Mouse (Mus musculus) CH12.LX (cell line): ENCODE measurements around the gene Cmtr2. TPM values are rescaled to one million over a fixed set of nuclear protein-coding genes. Genes with fewer than 3 reads are reported as not detected.

ENCODE experiments used
- DNase-seq: peaks from one replicate; pipeline ENCODE4 v3.0.0-alpha.2; 2013; ENCODE audit errors: extremely low read depth
- H3K27ac ChIP-seq: 2 replicates; pipeline ENCODE4 v1.5.1; 2012; ENCODE audit warnings: low read depth, mild to moderate bottlenecking, control low read depth, moderate library complexity; ENCODE audit not compliant: insufficient read depth
- H3K27me3 ChIP-seq: replicated peaks from 2 replicates; pipeline ENCODE3; 2012; ENCODE audit warnings: inconsistent platforms
- H3K36me3 ChIP-seq, 2 experiments: replicated peaks in 1 of 2; 2 replicates each; pipeline versions ENCODE3 to v1.6.1; 2012; ENCODE audit warnings: inconsistent platforms in 1 of 2, low read length in 1 of 2, mild to moderate bottlenecking in 1 of 2, mixed read lengths in 1 of 2, moderate library complexity in 1 of 2; ENCODE audit not compliant: control insufficient read depth in 1 of 2, insufficient read depth in 1 of 2
- H3K4me1 ChIP-seq, 2 experiments: 2 replicates each; pipeline ENCODE4 v1.6.1; 2012; ENCODE audit warnings: inconsistent platforms in 1 of 2, moderate library complexity in 1 of 2; ENCODE audit not compliant: insufficient read depth in 2 of 2, control insufficient read depth in 1 of 2
- H3K4me2 ChIP-seq: 2 replicates; pipeline ENCODE4 v1.6.1; 2012; ENCODE audit warnings: low read depth, mild to moderate bottlenecking, control low read depth; ENCODE audit not compliant: poor library complexity, insufficient read depth, severe bottlenecking
- H3K4me3 ChIP-seq, 3 experiments: fragments of 150-350 bp in 1 of 3; sonication (generic) in 1 of 3; replicated peaks in 1 of 3; 2 replicates each; pipeline versions ENCODE3 to v1.5.1; 2011 to 2012; ENCODE audit warnings: low read depth in 2 of 3, low read length in 2 of 3, mild to moderate bottlenecking in 2 of 3, moderate library complexity in 2 of 3, control low read depth in 1 of 3, improper control_type of control experiment in 1 of 3, inconsistent platforms in 1 of 3, mixed read lengths in 1 of 3; ENCODE audit not compliant: poor library complexity in 1 of 3
- H3K79me2 ChIP-seq: replicated peaks from 2 replicates; pipeline ENCODE4 v1.6.1; 2012; ENCODE audit warnings: mild to moderate bottlenecking, moderate library complexity; ENCODE audit not compliant: control insufficient read depth, poor library complexity, insufficient read depth, severe bottlenecking; ENCODE audit errors: extremely low read depth
- H3K9ac ChIP-seq: 2 replicates; pipeline ENCODE4 v1.6.1; 2012; ENCODE audit warnings: low read depth, mild to moderate bottlenecking, control low read depth, moderate library complexity; ENCODE audit not compliant: insufficient read depth
- H3K9me3 ChIP-seq: replicated peaks from 2 replicates; pipeline ENCODE3; 2012; ENCODE audit warnings: low read length, inconsistent platforms, mixed read lengths
- BHLHE40 ChIP-seq: IDR thresholded peaks from 2 replicates; pipeline ENCODE4 v1.6.1; 2011; ENCODE audit warnings: mild to moderate bottlenecking, low read depth, low read length, improper control_type of control experiment
- CHD1 ChIP-seq: IDR thresholded peaks from 2 replicates; pipeline ENCODE4 v1.6.1; 2012; ENCODE audit warnings: low read depth, low read length, improper control_type of control experiment, inconsistent platforms
- CHD2 ChIP-seq: IDR thresholded peaks from 2 replicates; pipeline ENCODE4 v1.6.1; 2011; ENCODE audit warnings: low read length, improper control_type of control experiment
- CTCF ChIP-seq, 2 experiments: IDR thresholded peaks in 1 of 2; conservative IDR thresholded peaks in 1 of 2; 2 replicates each; pipeline ENCODE4 v1.5.1; 2011 to 2012; ENCODE audit warnings: low read depth in 2 of 2, low read length in 2 of 2, improper control_type of control experiment in 1 of 2, inconsistent platforms in 1 of 2, mild to moderate bottlenecking in 1 of 2, moderate library complexity in 1 of 2
- EP300 ChIP-seq: IDR thresholded peaks from 2 replicates; pipeline ENCODE4 v1.6.1; 2011; ENCODE audit warnings: low read length, improper control_type of control experiment
- ETS1 ChIP-seq: conservative IDR thresholded peaks from 2 replicates; pipeline ENCODE4 v1.6.1; 2012; ENCODE audit warnings: low read depth, mild to moderate bottlenecking, inconsistent platforms, low read length, improper control_type of control experiment, moderate library complexity
- HCFC1 ChIP-seq: IDR thresholded peaks from 2 replicates; pipeline ENCODE4 v1.6.1; 2012; ENCODE audit warnings: low read depth, mild to moderate bottlenecking, inconsistent platforms, low read length, improper control_type of control experiment
- IRF4 ChIP-seq: IDR thresholded peaks from 2 replicates; pipeline ENCODE4 v1.6.1; 2014; ENCODE audit warnings: low read depth, mild to moderate bottlenecking, inconsistent platforms, low read length, improper control_type of control experiment
- KAT2A ChIP-seq: IDR thresholded peaks from 2 replicates; pipeline ENCODE4 v1.6.1; 2012; ENCODE audit warnings: low read length, improper control_type of control experiment, inconsistent platforms; ENCODE audit not compliant: insufficient replicate concordance
- MAZ ChIP-seq: IDR thresholded peaks from 2 replicates; pipeline ENCODE4 v1.6.1; 2012; ENCODE audit warnings: low read depth, mild to moderate bottlenecking, inconsistent platforms, low read length, improper control_type of control experiment, moderate library complexity
- MXI1 ChIP-seq: IDR thresholded peaks from 2 replicates; pipeline ENCODE4 v1.6.1; 2011; ENCODE audit warnings: mild to moderate bottlenecking, low read depth, low read length, improper control_type of control experiment
- MYC ChIP-seq: IDR thresholded peaks from 2 replicates; pipeline ENCODE4 v1.6.1; 2011; ENCODE audit warnings: low read depth, mild to moderate bottlenecking, improper control_type of control experiment, low read length
- NELFE ChIP-seq: IDR thresholded peaks from 2 replicates; pipeline ENCODE4 v1.6.1; 2011; ENCODE audit warnings: low read depth, low read length, improper control_type of control experiment
- NRF1 ChIP-seq: IDR thresholded peaks from 2 replicates; pipeline ENCODE4 v1.6.1; 2014; ENCODE audit warnings: low read depth, mild to moderate bottlenecking, inconsistent platforms, low read length, improper control_type of control experiment, moderate library complexity
- PAX5 ChIP-seq: IDR thresholded peaks from 2 replicates; pipeline ENCODE4 v1.6.1; 2012; ENCODE audit warnings: low read length, inconsistent platforms, mixed read lengths
- RAD21 ChIP-seq: IDR thresholded peaks from 2 replicates; pipeline ENCODE4 v1.6.1; 2011; ENCODE audit warnings: low read depth, mild to moderate bottlenecking, low read length, improper control_type of control experiment, moderate library complexity
- RCOR1 ChIP-seq: conservative IDR thresholded peaks from 2 replicates; pipeline ENCODE4 v1.6.1; 2012; ENCODE audit warnings: low read depth, mild to moderate bottlenecking, inconsistent platforms, low read length, improper control_type of control experiment
- SIN3A ChIP-seq: IDR thresholded peaks from 2 replicates; pipeline ENCODE4 v1.6.1; 2012; ENCODE audit warnings: low read length, improper control_type of control experiment, inconsistent platforms
- SMC3 ChIP-seq: IDR thresholded peaks from 2 replicates; pipeline ENCODE4 v1.6.1; 2011; ENCODE audit warnings: low read depth, low read length, improper control_type of control experiment
- TBP ChIP-seq: conservative IDR thresholded peaks from 2 replicates; pipeline ENCODE4 v1.6.1; 2011; ENCODE audit warnings: low read depth, low read length, improper control_type of control experiment
- TCF12 ChIP-seq: IDR thresholded peaks from 2 replicates; pipeline ENCODE4 v1.6.1; 2014; ENCODE audit warnings: low read depth, mild to moderate bottlenecking, inconsistent platforms, low read length, improper control_type of control experiment
- UBTF ChIP-seq: IDR thresholded peaks from 2 replicates; pipeline ENCODE4 v1.6.1; 2012; ENCODE audit warnings: low read depth, mild to moderate bottlenecking, inconsistent platforms, low read length, improper control_type of control experiment, moderate library complexity
- ZKSCAN1 ChIP-seq: IDR thresholded peaks from 2 replicates; pipeline ENCODE4 v1.6.1; 2012; ENCODE audit warnings: low read depth, inconsistent platforms, low read length, improper control_type of control experiment, borderline replicate concordance
- ZNF384 ChIP-seq: IDR thresholded peaks from 2 replicates; pipeline ENCODE4 v1.6.1; 2012; ENCODE audit warnings: low read depth, low read length, improper control_type of control experiment, inconsistent platforms
- dilution Hi-C: fragments of 300-500 bp; cut with MboI; formaldehyde crosslinking; loops from 2 replicates; pipeline ENCODE4 v1.14.3; 2020; ENCODE audit warnings: low sequenced_read_pairs; ENCODE audit not compliant: extremely low pct_unique_long_range_greater_than_20kb, extremely low pct_ligation_motif_present
- in situ Hi-C: fragments of 300-500 bp; cut with MboI; formaldehyde crosslinking; loops from 3 replicates; pipeline ENCODE4 v1.14.3; 2019; ENCODE audit warnings: low sequenced_read_pairs, low pct_ligation_motif_present, low pct_unique_long_range_greater_than_20kb, mixed read lengths
- polyA plus RNA-seq: library from polyadenylated mRNA; unstranded; fragments of >175 nt; gene quantifications from 2 replicates; pipeline ENCODE4 v1.2.1, GENCODE M21; 2012; ENCODE audit warnings: low read depth; ENCODE audit not compliant: insufficient read length
- total RNA-seq, 2 experiments: library from RNA; depleted of rRNA; stranded (reverse); fragments of 300-350 nt in 1 of 2; fragments of >200 nt in 1 of 2; gene quantifications; 2 replicates each; pipeline ENCODE4 v1.2.3; 2012 to 2014

Cmtr2 gene
- total and polyA plus RNA-seq, 3 experiments: 8.7 to 24.2 (median 12.8) TPM

DNA sequence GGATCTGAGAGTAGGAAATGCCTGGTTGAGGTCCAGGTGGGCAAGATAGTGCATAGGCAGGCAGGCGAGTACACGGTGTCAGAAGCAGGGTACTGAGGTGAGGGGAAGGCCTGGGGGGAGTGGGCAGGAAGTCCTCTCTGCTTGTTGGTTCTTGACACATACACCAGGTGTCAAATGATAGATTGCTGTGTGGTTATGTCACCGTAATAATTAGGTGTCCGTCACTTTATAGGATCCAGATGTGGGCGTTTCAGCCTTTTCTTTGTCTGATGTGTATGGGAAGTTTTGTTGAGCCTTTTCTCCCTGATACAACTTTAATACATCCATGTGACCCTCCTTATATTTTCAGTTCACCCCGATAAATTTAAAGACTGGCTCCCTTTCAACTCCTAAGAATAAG, 31.8 kb downstream of the Cmtr2 start:
- H3K9ac ChIP-seq: no peak overlapping the region
- no peak overlapping the region for H3K4me3 ChIP-seq
- no peak overlapping the region for H3K27ac ChIP-seq
- H3K79me2 ChIP-seq: no peaks in the 10 kb centered on the region
- 0 out of 4 replicates have a peak, but pooled peaks cover 0 to 4% of the 10 kb centered on the region in 2 experiments for H3K4me1 ChIP-seq
- H3K9me3 ChIP-seq: no peaks in the 10 kb centered on the region
- H3K27me3 ChIP-seq: peaks cover 1% of the 10 kb centered on the region
- DNase-seq: no peak
- no peak for TF ChIP-seq BHLHE40
- no peak for TF ChIP-seq RAD21
- no peak for TF ChIP-seq ZKSCAN1
- no peak for TF ChIP-seq CHD2
- TF ChIP-seq IRF4: no peak
- TF ChIP-seq TBP: no peak
- no peak for TF ChIP-seq NRF1
- TF ChIP-seq UBTF: no peak
- no peak for TF ChIP-seq PAX5
- TF ChIP-seq KAT2A: no peak
- no peak for TF ChIP-seq NELFE
- TF ChIP-seq CTCF (conservative IDR thresholded peaks at IDR 0.05 in 1 of 2, IDR thresholded peaks at IDR 0.05 in 1 of 2; ENCODE audit: low read depth in 2 of 2, low read length in 2 of 2): no peak
- TF ChIP-seq MAZ: no peak
- TF ChIP-seq CHD1: no peak
- no peak for TF ChIP-seq TCF12
- no peak overlapping the region for H3K4me2 ChIP-seq
- no peaks in the 10 kb centered on the region for H3K36me3 ChIP-seq
- dilution Hi-C loops: no loop called here
- in situ Hi-C loops: no loop called here

DNA sequence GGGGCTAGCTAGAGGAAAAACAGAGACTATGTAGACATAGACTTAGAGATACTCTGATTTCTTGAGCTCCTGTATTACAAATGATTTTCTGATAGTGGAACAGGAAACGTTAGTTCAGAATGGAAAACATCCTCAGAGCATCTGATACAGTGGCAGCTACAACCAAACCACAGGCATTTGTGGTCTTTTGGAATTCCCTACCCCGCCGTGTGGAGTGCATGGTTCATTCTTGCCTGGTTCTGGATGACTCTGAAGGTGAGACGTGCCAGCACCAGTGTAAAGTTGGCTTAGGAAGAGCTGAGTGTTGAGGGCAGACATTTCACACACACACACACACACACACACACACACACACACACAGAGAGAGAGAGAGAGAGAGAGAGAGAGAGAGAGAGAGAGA, 38.5 kb downstream of the Cmtr2 start:
- H3K36me3 ChIP-seq: no peaks in the 10 kb centered on the region
- no peak overlapping the region for H3K27ac ChIP-seq
- DNase-seq: no peak
- H3K4me1 ChIP-seq: peaks cover 0 to 13% of the 10 kb centered on the region in 2 experiments; a peak in 2 of 4 replicates
- in situ Hi-C loops (no loop called here), dilution Hi-C loops (no loop called here)
- H3K79me2 ChIP-seq: no peaks in the 10 kb centered on the region
- H3K9me3 ChIP-seq: no peaks in the 10 kb centered on the region
- no peak overlapping the region for H3K4me3 ChIP-seq
- H3K4me2 ChIP-seq: no peak overlapping the region
- peaks cover 4% of the 10 kb centered on the region for H3K27me3 ChIP-seq
- TF ChIP-seq TCF12 (no peak), RCOR1 (no peak), SIN3A (no peak), HCFC1 (no peak), CTCF (conservative IDR thresholded peaks at IDR 0.05 in 1 of 2, IDR thresholded peaks at IDR 0.05 in 1 of 2; ENCODE audit: low read depth in 2 of 2, low read length in 2 of 2) (no peak), CHD1 (no peak), MXI1 (no peak), MYC (no peak), EP300 (no peak), PAX5 (no peak), ZKSCAN1 (no peak), SMC3 (no peak), UBTF (no peak), ZNF384 (no peak), ETS1 (no peak), RAD21 (no peak), TBP (no peak)
- H3K9ac ChIP-seq: no peak overlapping the region
